Mouse (Mus musculus) E14TG2a.4 (cell line): ENCODE results near the gene Rorc.

Experiments
- H3K27me3 ChIP-seq: 2 replicates; pipeline ENCODE4 v1.6.1; 2014; ENCODE audit warnings: low read length, control low read depth; ENCODE audit not compliant: insufficient read depth
- H3K36me3 ChIP-seq: 2 replicates; pipeline ENCODE4 v1.6.1; 2014; ENCODE audit warnings: low read length, control low read depth; ENCODE audit not compliant: insufficient read depth
- H3K4me1 ChIP-seq: replicated peaks from 2 replicates; pipeline ENCODE4 v1.6.1; 2014; ENCODE audit warnings: low read depth, low read length, control low read depth
- H3K4me3 ChIP-seq: replicated peaks from 2 replicates; pipeline ENCODE4 v1.5.1; 2014; ENCODE audit warnings: mild to moderate bottlenecking, low read length
- H3K9me3 ChIP-seq: 2 replicates; pipeline ENCODE4 v1.6.1; 2014; ENCODE audit warnings: low read length, control low read depth
- CTCF ChIP-seq: conservative IDR thresholded peaks from 2 replicates; pipeline ENCODE4 v1.5.1; 2014; ENCODE audit warnings: low read length
- NANOG ChIP-seq: IDR thresholded peaks from 2 replicates; pipeline ENCODE4 v1.6.1; 2014; ENCODE audit warnings: borderline replicate concordance, low read length, mixed read lengths
- POU5F1 ChIP-seq: IDR thresholded peaks from 2 replicates; pipeline ENCODE4 v1.6.1; 2014; ENCODE audit warnings: low read length, borderline replicate concordance

The Rorc gene

DNA sequence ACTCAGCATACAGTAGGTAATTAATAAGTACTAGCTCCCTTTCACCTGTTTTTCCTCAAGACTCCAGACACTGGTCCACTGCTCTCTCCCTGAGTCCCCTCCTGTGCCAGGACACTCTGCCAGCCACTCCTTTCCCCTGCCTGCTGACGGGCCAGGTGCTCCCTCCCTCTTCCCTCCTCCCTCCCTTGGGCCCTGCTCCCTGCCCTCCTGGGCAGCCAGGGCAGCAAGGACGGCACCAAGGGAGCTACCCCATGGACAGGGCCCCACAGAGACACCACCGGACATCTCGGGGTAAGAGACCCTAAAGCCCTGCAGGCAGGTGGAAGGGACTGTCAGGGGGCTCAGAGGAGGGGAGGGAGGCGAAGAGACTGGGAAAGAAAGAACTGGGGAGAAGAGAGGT is at the start of gene Rorc:
Rorc (plus strand) TSS at position 154 of the 400 bp plus-strand sequence.
- H3K36me3 ChIP-seq: no peaks in the 10 kb centered on the region
- H3K27me3 ChIP-seq: peaks cover 70% of the 10 kb centered on the region
- H3K9me3 ChIP-seq: no peaks in the 10 kb centered on the region
- H3K4me1 ChIP-seq: peaks cover 61% of the 10 kb centered on the region
- H3K4me3 ChIP-seq: peak within 1 kb of the TSS; percentile 61
- no peak for TF ChIP-seq POU5F1
- no peak for TF ChIP-seq CTCF
- no peak for TF ChIP-seq NANOG

DNA sequence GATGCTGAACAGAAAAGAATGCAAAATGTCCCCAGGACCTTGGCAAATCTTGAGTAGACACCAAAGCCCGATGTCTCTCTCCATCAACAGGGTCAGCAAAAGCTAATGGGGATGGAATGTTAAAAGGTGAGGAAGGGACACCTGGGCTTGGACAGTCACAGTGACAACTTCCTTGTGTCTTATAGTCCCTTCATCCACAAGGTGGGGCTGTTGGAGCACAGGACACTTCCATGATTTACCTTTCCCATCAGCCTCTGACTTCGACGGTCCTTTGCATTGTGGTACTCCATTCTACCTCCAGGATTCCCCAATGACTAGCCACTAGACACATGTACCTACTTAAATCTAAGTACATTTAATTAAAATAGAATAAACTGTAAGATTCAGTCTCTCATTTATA is 43.9 kb upstream of the Rorc start:
- Histone ChIP-seq H3K36me3 (no peaks in the 10 kb centered on the region), H3K9me3 (no peaks in the 10 kb centered on the region), H3K4me3 (no peak overlapping the region), H3K27me3 (no peaks in the 10 kb centered on the region), H3K4me1 (no peaks in the 10 kb centered on the region)
- TF ChIP-seq POU5F1: no peak
- no peak; the same call in 1 of the 2 replicates for TF ChIP-seq CTCF
- no peak for TF ChIP-seq NANOG

GRCm38 (mm10) chr3:94334442-94334841 is 38.2 kb upstream of the Rorc start:
- Histone ChIP-seq H3K4me3 (no peak overlapping the region), H3K36me3 (no peaks in the 10 kb centered on the region), H3K4me1 (no peaks in the 10 kb centered on the region), H3K27me3 (no peaks in the 10 kb centered on the region), H3K9me3 (peaks cover 6% of the 10 kb centered on the region; the same call in 1 of the 2 replicates)
- TF ChIP-seq POU5F1: no peak
- no peak for TF ChIP-seq NANOG
- TF ChIP-seq CTCF: no peak

GRCm38 (mm10) chr3:94338522-94338921 is 34.1 kb upstream of the Rorc start:
- TF ChIP-seq POU5F1 (no peak), CTCF (no peak), NANOG (no peak)
- H3K4me3 ChIP-seq: no peak overlapping the region
- H3K9me3 ChIP-seq: peaks cover 6% of the 10 kb centered on the region; the same call in 1 of the 2 replicates
- peaks cover 12% of the 10 kb centered on the region; the same call in 1 of the 2 replicates for H3K27me3 ChIP-seq
- H3K4me1 ChIP-seq: peaks cover 4% of the 10 kb centered on the region
- no peaks in the 10 kb centered on the region for H3K36me3 ChIP-seq

DNA sequence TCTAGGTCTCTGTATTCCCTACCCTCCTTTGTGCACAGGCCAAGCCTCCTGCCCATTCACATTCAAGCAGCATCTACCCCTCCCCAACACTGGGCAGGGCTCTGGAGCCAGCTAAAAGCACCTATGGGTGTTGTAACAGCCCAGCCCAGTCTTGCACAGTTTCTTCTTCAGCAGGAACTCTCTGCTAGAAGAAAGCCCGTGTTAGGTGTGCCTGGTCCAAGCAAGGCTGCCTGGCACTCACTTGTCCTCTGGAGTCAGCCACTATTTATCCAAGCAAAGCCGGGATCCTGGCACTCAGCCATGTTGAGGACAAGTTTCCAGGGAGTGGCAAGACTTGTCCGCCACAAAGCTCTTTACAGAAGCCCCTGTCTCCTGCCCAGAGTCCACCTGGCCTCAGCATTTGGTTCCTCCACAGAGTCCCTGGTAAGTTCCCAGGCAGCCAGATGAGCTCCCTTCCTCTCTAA is 30.6 kb upstream of the Rorc start, which contains the start of gene Them5:
Them5 (plus strand) TSS at position 141 of the 464 bp plus-strand sequence.
- Histone ChIP-seq H3K4me3 (no peak within 1 kb of the TSS), H3K36me3 (no peaks in the 10 kb centered on the region), H3K27me3 (peaks cover 18% of the 10 kb centered on the region; the same call in 1 of the 2 replicates), H3K4me1 (peaks cover 4% of the 10 kb centered on the region), H3K9me3 (peaks cover 6% of the 10 kb centered on the region; the same call in 1 of the 2 replicates)
- TF ChIP-seq POU5F1 (no peak), NANOG (no peak), CTCF (no peak)

DNA sequence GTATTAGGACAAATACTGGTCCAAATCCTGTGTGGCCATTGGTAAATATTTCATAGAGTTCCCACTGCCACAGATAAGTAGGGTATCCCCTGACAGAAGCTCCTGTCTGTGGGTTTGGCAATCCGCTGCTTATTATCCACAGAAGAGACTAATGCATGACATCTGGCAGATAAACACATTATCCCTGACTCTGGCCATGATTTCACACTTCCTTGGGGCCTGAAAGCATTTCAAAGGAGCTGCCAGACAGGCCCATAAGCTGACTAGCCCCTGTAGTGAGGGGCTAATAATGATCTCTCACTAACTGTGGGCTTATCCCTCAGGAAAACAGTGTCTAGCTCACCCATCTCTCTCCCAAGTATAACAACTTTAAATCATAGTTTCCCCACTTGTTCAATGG is 30.0 kb upstream of the Rorc start:
- TF ChIP-seq POU5F1 (no peak), CTCF (no peak), NANOG (no peak)
- H3K4me1 ChIP-seq: peaks cover 4% of the 10 kb centered on the region
- peaks cover 18% of the 10 kb centered on the region; the same call in 1 of the 2 replicates for H3K27me3 ChIP-seq
- no peak overlapping the region for H3K4me3 ChIP-seq
- H3K36me3 ChIP-seq: no peaks in the 10 kb centered on the region
- peaks cover 3% of the 10 kb centered on the region; the same call in 1 of the 2 replicates for H3K9me3 ChIP-seq

DNA sequence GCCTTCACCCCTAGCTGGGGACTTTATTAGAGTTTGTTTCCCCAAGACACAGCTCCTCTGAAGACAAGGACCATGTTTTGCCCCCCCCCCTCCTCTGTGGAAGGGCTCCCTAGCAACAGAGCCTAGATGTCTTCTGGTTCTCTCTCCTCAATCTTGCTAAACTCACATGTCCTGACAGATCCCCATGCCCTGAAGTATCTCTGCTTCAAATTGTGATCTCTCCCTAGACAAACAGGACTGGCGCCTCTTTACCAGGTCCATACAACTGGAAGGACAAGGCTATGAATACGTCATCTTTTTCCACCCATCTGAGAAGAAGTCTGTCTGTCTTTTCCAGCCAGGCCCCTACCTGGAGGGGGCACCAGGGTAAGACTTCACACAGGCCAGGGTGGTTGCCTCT is 28.4 kb upstream of the Rorc start:
- Histone ChIP-seq H3K4me3 (no peak overlapping the region), H3K9me3 (no peaks in the 10 kb centered on the region), H3K36me3 (no peaks in the 10 kb centered on the region), H3K4me1 (peaks cover 4% of the 10 kb centered on the region), H3K27me3 (peaks cover 18% of the 10 kb centered on the region; the same call in 1 of the 2 replicates)
- no peak for TF ChIP-seq POU5F1

- TF ChIP-seq CTCF (no peak), NANOG (no peak), POU5F1 (no peak)
- H3K4me1 ChIP-seq: peaks cover 4% of the 10 kb centered on the region
- H3K27me3 ChIP-seq: peaks cover 21% of the 10 kb centered on the region; the same call in 1 of the 2 replicates
- H3K9me3 ChIP-seq: no peaks in the 10 kb centered on the region
- H3K36me3 ChIP-seq: no peaks in the 10 kb centered on the region
- H3K4me3 ChIP-seq: no peak overlapping the region
These were observed 27.7 kb upstream of the Rorc start for GRCm38 (mm10) chr3:94344897-94345296.

DNA sequence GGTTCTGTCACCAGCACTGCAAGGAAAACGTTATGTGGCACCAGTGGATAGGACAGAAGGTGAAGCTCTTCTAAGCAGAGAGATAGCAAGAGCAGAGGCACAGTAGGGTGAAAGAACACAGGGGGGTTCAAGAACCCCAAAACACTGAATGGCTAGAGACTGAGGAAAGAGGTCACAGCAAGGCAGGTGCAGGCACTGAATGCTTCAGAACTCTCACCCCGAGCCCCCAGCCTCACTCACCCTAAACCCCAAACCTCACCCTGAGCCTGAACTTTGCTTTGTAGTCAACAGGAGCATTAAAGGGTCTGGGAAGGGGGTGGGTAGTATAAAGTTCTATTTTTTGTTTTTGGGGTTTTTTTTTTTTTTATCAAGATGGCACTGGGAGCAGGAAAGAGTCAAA is 24.4 kb upstream of the Rorc start:
- Histone ChIP-seq H3K36me3 (no peaks in the 10 kb centered on the region), H3K9me3 (peaks cover 18% of the 10 kb centered on the region), H3K4me3 (no peak overlapping the region), H3K27me3 (peaks cover 11% of the 10 kb centered on the region; the same call in 1 of the 2 replicates), H3K4me1 (no peaks in the 10 kb centered on the region)
- TF ChIP-seq CTCF: no peak
- TF ChIP-seq POU5F1: no peak
- no peak for TF ChIP-seq NANOG
